Mouse (Mus musculus): ENCODE measurements around the gene Mipep. TPM values are rescaled to one million over a fixed set of nuclear protein-coding genes. Genes with fewer than 3 reads are reported as not detected.
A peak's percentile ranks its signal among the peaks of the same experiment; 100 is the strongest.

The Mipep gene
- total and polyA plus RNA-seq, 3 experiments = 19.1 to 26.4 TPM; not detected in 1

- peak overlapping the region; percentile 10; the same call in 1 of the 2 replicates for H3K9ac ChIP-seq (ENCODE audit: control insufficient read depth, low read depth, low read length, poor library complexity, severe bottlenecking)
- no peaks in the 10 kb centered on the region for H3K9me3 ChIP-seq (replicated peaks; ENCODE audit: insufficient read depth, low read length)
- H3K79me2 ChIP-seq (ENCODE audit: control insufficient read depth, insufficient read depth, low read length, poor library complexity) = no peaks in the 10 kb centered on the region
- H3K27me3 ChIP-seq (ENCODE audit: control insufficient read depth in 1 of 2, insufficient read depth in 2 of 2, low read length in 2 of 2) = no peaks in the 10 kb centered on the region
- DNase-seq (ENCODE audit: low read depth, low spot score) = peak; percentile 36
- no peak overlapping the region; a peak in 1 of 4 replicates for H3K4me3 ChIP-seq (ENCODE audit: control insufficient read depth in 1 of 2, insufficient read depth in 1 of 2, low read depth in 2 of 2, low read length in 2 of 2)
- TF ChIP-seq MAFK (IDR thresholded peaks at IDR 0.05; ENCODE audit: borderline replicate concordance, low read depth, low read length) (no peak), POLR2A (IDR thresholded peaks at IDR 0.05; ENCODE audit: control insufficient read depth in 1 of 2, insufficient read depth in 1 of 2, low read depth in 1 of 2, low read length in 2 of 2, poor library complexity in 1 of 2) (no peak), GABPA (IDR thresholded peaks at IDR 0.05; ENCODE audit: low read depth, low read length) (no peak), SIN3A (IDR thresholded peaks at IDR 0.05; ENCODE audit: low read length) (no peak), POLR2AphosphoS2 (IDR thresholded peaks at IDR 0.05; ENCODE audit: low read length) (no peak), EP300 (IDR thresholded peaks at IDR 0.05; ENCODE audit: low read depth in 1 of 2, low read length in 2 of 2) (no peak), TAL1 (IDR thresholded peaks at IDR 0.05; ENCODE audit: low read length) (no peak), MAX (IDR thresholded peaks at IDR 0.05; ENCODE audit: low read length) (no peak)
- H3K27ac ChIP-seq (ENCODE audit: control insufficient read depth, low read depth, low read length) = peak overlapping the region; percentile 40
- peaks cover 0 to 18% of the 10 kb centered on the region in 2 experiments; a peak in 2 of 4 replicates for H3K36me3 ChIP-seq (ENCODE audit: control insufficient read depth in 1 of 2, insufficient read depth in 2 of 2, low read length in 2 of 2)
- H3K4me1 ChIP-seq (ENCODE audit: control insufficient read depth in 1 of 2, insufficient read depth in 2 of 2, low read length in 2 of 2) = peaks cover 0 to 25% of the 10 kb centered on the region in 2 experiments; a peak in 3 of 4 replicates
Observed at GRCm38 (mm10) chr14:60735848-60736547, 48.4 kb upstream of the Mipep start.

- no peaks in the 10 kb centered on the region for H3K27me3 ChIP-seq (ENCODE audit: control insufficient read depth in 1 of 2, insufficient read depth in 2 of 2, low read length in 2 of 2)
- no peaks in the 10 kb centered on the region for H3K79me2 ChIP-seq (ENCODE audit: control insufficient read depth, insufficient read depth, low read length, poor library complexity)
- H3K9me3 ChIP-seq (replicated peaks; ENCODE audit: insufficient read depth, low read length) = no peaks in the 10 kb centered on the region
- peaks cover 0 to 18% of the 10 kb centered on the region in 2 experiments; a peak in 2 of 4 replicates for H3K36me3 ChIP-seq (ENCODE audit: control insufficient read depth in 1 of 2, insufficient read depth in 2 of 2, low read length in 2 of 2)
- peak overlapping the region; percentile 1 to 34; a peak in 2 of 4 replicates for H3K4me3 ChIP-seq (ENCODE audit: control insufficient read depth in 1 of 2, insufficient read depth in 1 of 2, low read depth in 2 of 2, low read length in 2 of 2)
- H3K9ac ChIP-seq (ENCODE audit: control insufficient read depth, low read depth, low read length, poor library complexity, severe bottlenecking) = peak overlapping the region; percentile 55
- peak overlapping the region; percentile 58 for H3K27ac ChIP-seq (ENCODE audit: control insufficient read depth, low read depth, low read length)
- peaks cover 0 to 25% of the 10 kb centered on the region in 2 experiments; a peak in 3 of 4 replicates for H3K4me1 ChIP-seq (ENCODE audit: control insufficient read depth in 1 of 2, insufficient read depth in 2 of 2, low read length in 2 of 2)
- DNase-seq (ENCODE audit: low read depth, low spot score) = peak; percentile 74
- TF ChIP-seq ZC3H11A (IDR thresholded peaks at IDR 0.05; ENCODE audit: low read depth, low read length) (no peak), CTCF (IDR thresholded peaks at IDR 0.05 in 2 of 3, conservative IDR thresholded peaks at IDR 0.05 in 1 of 3; ENCODE audit: control insufficient read depth in 1 of 3, insufficient read depth in 1 of 3, low read depth in 2 of 3, low read length in 3 of 3, poor library complexity in 1 of 3, severe bottlenecking in 1 of 3) (no peak), E2F4 (IDR thresholded peaks at IDR 0.05; ENCODE audit: borderline replicate concordance, low read depth, low read length) (no peak), MAFK (IDR thresholded peaks at IDR 0.05; ENCODE audit: borderline replicate concordance, low read depth, low read length) (no peak), MYC (IDR thresholded peaks at IDR 0.05; ENCODE audit: low read depth, low read length) (no peak), ZKSCAN1 (IDR thresholded peaks at IDR 0.05; ENCODE audit: low read depth, low read length) (no peak), GABPA (IDR thresholded peaks at IDR 0.05; ENCODE audit: low read depth, low read length) (no peak), ETS1 (IDR thresholded peaks at IDR 0.05; ENCODE audit: low read depth, low read length) (peak; percentile 50; the same call in 1 of the 2 replicates), TCF12 (IDR thresholded peaks at IDR 0.05; ENCODE audit: low read depth, low read length) (no peak), HCFC1 (IDR thresholded peaks at IDR 0.05; ENCODE audit: low read depth, low read length) (0 out of 2 replicates have a peak, but pooled peaks have one; percentile 23), TBP (IDR thresholded peaks at IDR 0.05; ENCODE audit: low read depth, low read length) (peak; percentile 28; the same call in 1 of the 2 replicates), BHLHE40 (IDR thresholded peaks at IDR 0.05; ENCODE audit: borderline replicate concordance, low read depth, low read length) (no peak), MEF2A (IDR thresholded peaks at IDR 0.05; ENCODE audit: extremely low read depth, insufficient replicate concordance, low read depth, low read length, poor library complexity, severe bottlenecking) (no peak), GATA1 (IDR thresholded peaks at IDR 0.05; ENCODE audit: low read depth, low read length) (no peak), CHD2 (IDR thresholded peaks at IDR 0.05; ENCODE audit: low read length) (no peak; the same call in 1 of the 2 replicates), TAL1 (IDR thresholded peaks at IDR 0.05; ENCODE audit: low read length) (0 out of 2 replicates have a peak, but pooled peaks have one; percentile 19), POLR2AphosphoS2 (IDR thresholded peaks at IDR 0.05; ENCODE audit: low read length) (no peak), KAT2A (conservative IDR thresholded peaks at IDR 0.05; ENCODE audit: low read depth, low read length) (no peak), RAD21 (IDR thresholded peaks at IDR 0.05; ENCODE audit: low read depth, low read length) (no peak)
Observed at GRCm38 (mm10) chr14:60736591-60737192, 47.7 kb upstream of the Mipep start.

Data from MEL (cell line).